Mouse (Mus musculus) right cerebral cortex, adult 2 months (tissue): ENCODE results near the gene Zar1l.

Source experiments
- DNase-seq, 2 experiments: peaks; one replicate each; pipeline ENCODE4 v3.0.0; 2021 to 2022; ENCODE audit warnings: low spot score in 2 of 2

The Zar1l gene

GRCm38 (mm10) chr5:150485198-150485597, 32.8 kb downstream of the Zar1l start:
- DNase-seq = no peak

- no peak for DNase-seq
Measured at GRCm38 (mm10) chr5:150478612-150479011, 39.4 kb downstream of the Zar1l start.

- no peak for DNase-seq
Measured at GRCm38 (mm10) chr5:150477364-150477763, 40.6 kb downstream of the Zar1l start.

- no peak for DNase-seq
Measured at GRCm38 (mm10) chr5:150468431-150468830, 49.5 kb downstream of the Zar1l start.

- DNase-seq = peak; percentile 84 to 86
Measured at GRCm38 (mm10) chr5:150466132-150466531, 51.8 kb downstream of the Zar1l start.

- no peak for DNase-seq
Measured at GRCm38 (mm10) chr5:150465218-150465617, 52.7 kb downstream of the Zar1l start.

GRCm38 (mm10) chr5:150464721-150465120, 53.2 kb downstream of the Zar1l start:
- DNase-seq = no peak

GRCm38 (mm10) chr5:150459801-150460200, 58.2 kb downstream of the Zar1l start:
- DNase-seq = no peak

- DNase-seq = no peak
Measured at GRCm38 (mm10) chr5:150457904-150458739, 59.8 kb downstream of the Zar1l start.

GRCm38 (mm10) chr5:150457165-150457903, 60.6 kb downstream of the Zar1l start:
- no peak for DNase-seq
